ENCODE assay signal across 8 mouse cellular contexts in the genomic region with DNA sequence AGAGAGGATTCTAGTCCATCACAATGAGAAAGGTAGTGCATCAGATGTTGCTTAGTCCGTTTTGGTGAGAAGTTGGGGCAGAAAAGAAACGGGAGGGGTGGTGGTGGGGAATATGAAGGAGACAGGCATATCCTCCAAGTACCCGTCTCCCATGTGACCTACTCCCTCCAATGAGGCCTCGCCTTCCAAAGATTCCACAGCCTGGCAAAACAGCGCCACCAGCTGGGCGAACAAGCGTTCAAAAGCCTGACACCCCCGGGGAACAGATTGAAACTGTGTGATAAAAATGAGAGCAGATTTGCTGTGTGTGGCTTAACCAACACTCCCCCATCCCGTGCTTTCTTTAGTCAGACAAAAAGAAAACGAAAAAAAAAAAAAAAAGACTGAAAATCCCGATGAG. TPM values are rescaled to one million over a fixed set of nuclear protein-coding genes. Genes with fewer than 3 reads are reported as not detected.
DNase-seq lines count a peak whose midpoint lies in the region; ATAC-seq and TF ChIP-seq lines count a peak whose summit lies in the region.

No protein-coding gene starts in this region.

- H3K4me3 ChIP-seq in heart, adult 2 months = no peak overlapping the region
- H3K4me3 ChIP-seq in embryonic facial prominence, embryonic 10.5 days = no peak overlapping the region

- 78% methylated on average over 11 of the region's 11 CpGs for WGBS in heart, adult 2 months
- 82% methylated on average over 11 of the region's 11 CpGs for WGBS in embryonic facial prominence, embryonic 10.5 days

- no peak overlapping the region for H3K9ac ChIP-seq in heart, adult 2 months (ENCODE audit: low read depth, low read length)

- TF ChIP-seq EP300 in heart, adult 2 months (IDR thresholded peaks at IDR 0.05; ENCODE audit: insufficient read depth, low read depth, low read length) = no peak

- TF ChIP-seq CTCF in heart, adult 2 months (IDR thresholded peaks at IDR 0.05) = 0 out of 2 replicates have a peak, but pooled peaks have one; percentile 12

- H3K27me3 ChIP-seq in heart, adult 2 months (ENCODE audit: control insufficient read depth, insufficient read depth, low read length) = no peaks in the 10 kb centered on the region
- H3K27me3 ChIP-seq in embryonic facial prominence, embryonic 10.5 days (replicated peaks; ENCODE audit: low read depth, poor library complexity, severe bottlenecking) = no peaks in the 10 kb centered on the region

- peak; percentile 61 for ATAC-seq in inflammation-experienced regulatory T-cells, adult 6 months

- no peak overlapping the region for H3K27ac ChIP-seq in heart, adult 2 months
- no peak overlapping the region for H3K27ac ChIP-seq in embryonic facial prominence, embryonic 10.5 days (replicated peaks)

- H3K9me3 ChIP-seq in embryonic facial prominence, embryonic 10.5 days = no peaks in the 10 kb centered on the region

- peaks cover 2% of the 10 kb centered on the region for H3K4me1 ChIP-seq in heart, adult 2 months (ENCODE audit: control insufficient read depth, insufficient read depth, low read length)
- H3K4me1 ChIP-seq in embryonic facial prominence, embryonic 10.5 days = peaks cover 15% of the 10 kb centered on the region

- TF ChIP-seq POLR2A in heart, adult 2 months (IDR thresholded peaks at IDR 0.05; ENCODE audit: insufficient read depth, low read depth, low read length) = no peak

- H3K79me2 ChIP-seq in heart, adult 2 months (replicated peaks; ENCODE audit: control insufficient read depth, insufficient read depth, low read length) = no peaks in the 10 kb centered on the region

- intact Hi-C loops in heart, adult 2 months (cut with DNase I) = no loop called here
- intact Hi-C loops in heart, postnatal 25 days (cut with DNase I) = no loop called here

- no peaks in the 10 kb centered on the region for H3K36me3 ChIP-seq in heart, adult 2 months (ENCODE audit: control insufficient read depth, insufficient read depth, low read length)
- H3K36me3 ChIP-seq in embryonic facial prominence, embryonic 10.5 days (replicated peaks) = no peaks in the 10 kb centered on the region

- no peak for DNase-seq in heart, adult 2 months
- no peak for DNase-seq in heart, postnatal 25 days (ENCODE audit: low spot score)
- DNase-seq in A20 (ENCODE audit: low read depth, low spot score) = peak; percentile 77
- peak; percentile 18 for DNase-seq in adrenal gland, adult 8-10 months
- peak; percentile 52 for DNase-seq in lung, postnatal 14 days
- no peak for DNase-seq in cerebellum, adult 9-11 months
- no peak for DNase-seq in embryonic facial prominence, embryonic 10.5 days (ENCODE audit: low spot score)

RNA-seq across cellular contexts. Expression of gene Lpar3, which starts 56.7 kb away (rescaled TPM):
- under 1 TPM; 0.10 to 0.32 TPM for total RNA-seq in heart, adult 2 months (2021)
- polyA plus RNA-seq in heart, adult 2 months (2012; rRNA removed) = 0.68 and 1.2 TPM in 2 replicates
- under 1 TPM; 0.36 to 0.65 TPM for total RNA-seq in heart, postnatal 25 days (2021)
- under 1 TPM in 3 of 4 experiments, not detected in 1; 0.19 to 0.32 (median 0.24) TPM for total RNA-seq in adrenal gland, adult 8-10 months (2022)
- under 1 TPM in 1 of 3 experiments, not detected in 2; 0.23 TPM for polyA plus RNA-seq in inflammation-experienced regulatory T-cells, adult 6 months (2017; shearing (Covaris generic))
- 0.55 and 0.72 TPM in 2 replicates for polyA plus RNA-seq in embryonic facial prominence, embryonic 10.5 days (2016; fragmentation: Nextera tagmentation; extraction: Ambion mirVana)

Comparison
In these comparisons a context has a peak if more than half of its experiments do, and no peak if none do; other contexts are left out.
1. DNase-seq: peak in A20 (single experiment), adrenal gland, adult 8-10 months (single experiment) and lung, postnatal 14 days (single experiment); none in heart, adult 2 months (0 of 2), heart, postnatal 25 days (single experiment), cerebellum, adult 9-11 months (single experiment) and embryonic facial prominence, embryonic 10.5 days (single experiment).